Mouse (Mus musculus) mature B cell (primary cell): ENCODE data around the gene Rnf167.

Experiments used
- in situ Hi-C: fragments of 300-500 bp; cut with MboI; formaldehyde crosslinking; loops from 2 replicates; pipeline ENCODE4 v1.14.3; 2019

The Rnf167 gene

GRCm38 (mm10) chr11:70671333-70672047 is 24.5 kb downstream of the Rnf167 start:
- in situ Hi-C loops: loop anchor here (25.0 kb wide), 1 partner anchor 659 kb away; the partner anchor contains the start of genes Acadvl, Dlg4 and Dvl2

DNA sequence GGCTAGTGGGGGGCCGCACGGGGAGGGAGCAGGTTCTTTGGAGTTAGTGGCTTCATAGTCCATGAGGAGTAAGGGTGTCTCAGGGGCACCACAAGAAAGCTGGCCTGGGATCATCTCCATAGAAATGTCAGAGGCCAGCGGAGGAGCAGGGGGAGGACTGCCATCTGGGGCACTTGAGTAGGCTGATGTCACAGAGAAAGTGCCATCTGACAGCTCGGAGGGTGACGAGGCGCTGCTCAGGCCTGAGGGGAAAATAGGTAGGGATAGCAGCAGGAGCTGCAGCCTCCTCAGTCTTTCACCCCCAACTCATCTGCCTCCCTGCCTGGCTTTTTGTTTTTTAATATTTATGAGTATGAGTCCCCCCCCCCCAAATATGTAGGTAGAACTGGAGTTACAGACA is 27.0 kb downstream of the Rnf167 start:
- in situ Hi-C loops: loop anchor here (25.0 kb wide), 1 partner anchor 662 kb away; the partner anchor contains the start of genes Acadvl, Dlg4 and Dvl2

DNA sequence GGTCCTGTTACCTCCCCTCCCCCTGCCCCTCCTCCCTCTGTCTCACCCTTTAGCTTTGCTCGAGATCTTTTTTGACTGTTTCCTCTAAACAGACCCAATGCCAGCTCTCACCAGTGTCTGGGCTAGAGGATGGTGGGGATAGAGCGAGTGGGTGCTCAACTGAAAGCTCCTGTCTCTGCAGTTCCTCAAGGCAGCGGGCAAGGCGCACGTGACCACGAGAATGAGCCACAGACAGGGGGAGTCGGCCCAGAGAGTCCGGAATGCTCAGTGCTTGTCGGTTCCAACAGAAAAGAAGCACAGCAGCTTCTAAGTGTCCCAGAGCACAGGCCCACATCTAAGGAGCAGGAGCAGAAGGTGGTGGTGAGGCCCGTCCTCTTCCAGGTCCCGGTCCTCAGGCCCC is 27.5 kb downstream of the Rnf167 start:
- in situ Hi-C loops: loop anchor here (25.0 kb wide), 1 partner anchor 662 kb away; the partner anchor contains the start of genes Acadvl, Dlg4 and Dvl2

DNA sequence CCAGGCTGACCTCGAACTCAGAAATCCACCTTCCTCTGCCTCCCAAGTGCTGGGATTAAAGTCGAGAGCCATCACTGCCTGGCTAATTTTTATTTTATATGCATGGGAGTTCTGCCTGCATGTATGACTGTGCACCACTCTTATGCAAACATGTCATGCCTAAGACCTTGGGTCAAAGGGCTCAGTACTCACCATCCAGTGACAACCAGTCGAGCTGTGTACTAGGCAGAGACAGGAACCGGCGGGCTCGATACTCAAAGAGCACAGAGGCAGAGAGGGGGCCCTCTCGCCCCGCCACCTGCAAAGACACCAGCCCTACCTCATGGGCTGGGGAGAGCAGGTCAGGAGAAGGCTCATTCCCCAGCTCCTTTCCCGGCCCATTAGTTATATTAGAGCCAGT is 31.1 kb downstream of the Rnf167 start:
- in situ Hi-C loops: no loop called here

GRCm38 (mm10) chr11:70678576-70678975 is 31.5 kb downstream of the Rnf167 start:
- in situ Hi-C loops: no loop called here

DNA sequence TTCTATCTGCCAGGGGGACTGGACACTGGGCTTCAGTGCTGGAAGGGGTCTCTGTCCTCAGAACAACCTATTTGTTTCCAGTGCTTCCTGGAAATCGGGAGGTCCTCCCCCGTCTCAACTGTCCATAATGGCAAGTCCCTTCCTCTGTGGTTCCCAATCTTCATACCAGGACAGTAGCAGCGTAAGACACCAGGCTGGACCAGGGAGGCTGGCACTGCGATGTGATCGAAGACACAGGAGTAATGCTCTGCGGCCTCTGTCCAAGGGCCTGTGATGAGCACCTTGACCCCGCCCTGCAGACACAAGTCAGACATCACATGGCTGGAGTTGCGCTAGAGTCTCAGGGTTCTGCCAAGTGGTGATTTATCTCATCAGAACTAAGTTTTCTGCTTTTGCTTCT is 32.3 kb downstream of the Rnf167 start:
- in situ Hi-C loops: no loop called here

DNA sequence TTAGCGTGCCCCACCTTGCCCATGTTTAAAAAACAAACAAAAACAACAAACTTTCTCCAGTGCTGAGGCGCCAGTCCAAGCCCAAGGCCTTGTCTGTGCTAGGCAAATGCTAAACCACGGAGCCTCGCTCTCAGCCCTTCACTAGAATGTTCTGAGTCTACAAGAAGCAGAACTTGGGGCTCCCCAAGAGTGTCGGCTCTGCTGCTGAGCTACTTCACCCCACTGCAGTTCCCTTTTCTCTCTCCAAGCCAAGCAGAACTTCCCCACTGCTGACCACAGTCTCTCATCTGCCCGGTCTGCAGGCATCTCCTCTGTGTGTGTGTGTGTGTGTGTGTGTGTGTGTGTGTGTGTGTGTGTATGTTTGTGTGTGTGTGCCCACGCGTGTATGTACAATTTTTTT is 32.9 kb downstream of the Rnf167 start:
- in situ Hi-C loops: no loop called here

- in situ Hi-C loops: no loop called here
Observed at GRCm38 (mm10) chr11:70681170-70681569, 34.1 kb downstream of the Rnf167 start.

- in situ Hi-C loops: no loop called here
Observed at GRCm38 (mm10) chr11:70681897-70682581, 35.0 kb downstream of the Rnf167 start.

DNA sequence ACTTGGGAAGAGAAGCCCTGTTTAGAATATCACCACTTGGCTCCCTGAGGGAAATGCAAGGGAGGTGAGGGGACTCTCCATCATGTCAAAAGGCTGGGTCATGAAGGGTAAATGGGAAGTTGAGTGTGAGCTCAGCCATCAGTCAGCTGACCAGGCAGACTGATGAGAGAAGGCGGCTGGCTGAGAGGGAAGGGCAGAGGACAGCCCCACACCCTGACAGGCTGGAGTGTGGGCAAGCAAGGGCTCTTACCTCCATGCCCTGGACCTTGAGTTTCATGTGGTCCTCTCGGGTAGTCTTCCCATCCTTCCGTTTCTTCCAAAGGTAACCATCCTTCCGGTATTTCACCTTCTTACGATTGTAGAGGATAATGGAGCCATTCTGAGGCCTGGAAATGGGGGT is 36.6 kb downstream of the Rnf167 start:
- in situ Hi-C loops: no loop called here

- in situ Hi-C loops: no loop called here
Observed at GRCm38 (mm10) chr11:70686901-70687566, 40.0 kb downstream of the Rnf167 start.

GRCm38 (mm10) chr11:70687601-70688199 is 40.7 kb downstream of the Rnf167 start, which contains the start of gene Camta2:
Gene Camta2 (minus strand): TSS chr11:70688105.
- in situ Hi-C loops: no loop called here

DNA sequence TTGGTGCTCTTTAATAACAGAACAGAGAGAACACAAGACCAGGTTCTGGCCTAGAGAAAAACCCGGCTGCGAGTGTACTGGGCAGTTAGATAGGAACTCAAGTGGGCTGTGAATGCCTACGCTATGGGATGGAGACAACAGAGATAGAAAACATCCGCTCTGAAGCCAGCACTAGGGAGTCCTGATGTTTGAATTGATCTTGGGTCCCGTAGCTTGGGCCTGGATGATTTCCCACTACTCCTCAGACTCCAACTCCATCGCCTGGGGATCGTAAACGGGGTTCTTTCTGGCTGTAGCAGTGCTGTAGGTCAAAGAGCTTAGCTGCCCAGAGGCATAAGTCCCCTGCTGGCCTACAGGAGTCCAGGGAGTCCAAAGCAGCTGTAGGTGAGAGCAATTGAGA is 41.3 kb downstream of the Rnf167 start:
- in situ Hi-C loops: no loop called here

DNA sequence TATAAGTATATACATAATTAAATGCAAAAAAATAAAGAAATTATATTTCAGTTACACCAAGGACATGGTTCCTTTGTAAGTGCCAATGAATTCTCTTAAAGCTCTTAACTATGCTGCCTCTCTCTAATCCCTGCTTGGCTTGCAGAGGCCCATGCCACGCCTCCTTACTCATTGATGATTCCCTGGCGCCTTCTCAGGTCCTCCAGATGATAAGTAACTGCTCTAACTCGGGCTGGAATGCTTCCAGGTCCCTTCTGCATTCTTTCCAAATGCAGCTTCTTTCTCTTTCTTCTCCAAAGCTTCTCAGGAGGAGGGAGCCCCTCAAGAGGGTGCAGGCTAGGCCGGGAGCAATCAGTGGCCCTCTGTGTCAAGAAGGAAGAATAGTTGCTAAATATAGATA is 42.5 kb downstream of the Rnf167 start:
- in situ Hi-C loops: no loop called here

DNA sequence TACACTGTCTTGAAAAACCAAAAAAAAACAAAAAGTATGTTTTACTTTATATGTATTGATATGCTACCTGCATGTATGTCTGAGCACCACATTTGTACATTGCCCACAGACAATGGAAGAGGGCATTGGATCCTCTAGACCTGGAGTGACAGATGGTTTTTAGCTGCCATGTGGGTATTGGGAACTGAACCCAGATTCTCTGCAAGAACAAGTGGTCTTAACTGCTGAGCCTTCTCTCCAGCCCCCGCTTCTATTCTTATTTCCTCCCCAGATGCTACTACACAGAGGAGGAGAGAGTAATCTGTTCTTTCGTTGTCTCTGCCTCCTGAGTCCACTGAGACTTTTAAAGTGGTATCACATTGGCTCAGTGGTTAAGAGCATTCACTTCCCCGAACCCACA is 46.5 kb downstream of the Rnf167 start:
- in situ Hi-C loops: no loop called here

- in situ Hi-C loops: no loop called here
Observed at GRCm38 (mm10) chr11:70697376-70697775, 50.3 kb downstream of the Rnf167 start.

GRCm38 (mm10) chr11:70699051-70699450 is 52.0 kb downstream of the Rnf167 start:
- in situ Hi-C loops: no loop called here

DNA sequence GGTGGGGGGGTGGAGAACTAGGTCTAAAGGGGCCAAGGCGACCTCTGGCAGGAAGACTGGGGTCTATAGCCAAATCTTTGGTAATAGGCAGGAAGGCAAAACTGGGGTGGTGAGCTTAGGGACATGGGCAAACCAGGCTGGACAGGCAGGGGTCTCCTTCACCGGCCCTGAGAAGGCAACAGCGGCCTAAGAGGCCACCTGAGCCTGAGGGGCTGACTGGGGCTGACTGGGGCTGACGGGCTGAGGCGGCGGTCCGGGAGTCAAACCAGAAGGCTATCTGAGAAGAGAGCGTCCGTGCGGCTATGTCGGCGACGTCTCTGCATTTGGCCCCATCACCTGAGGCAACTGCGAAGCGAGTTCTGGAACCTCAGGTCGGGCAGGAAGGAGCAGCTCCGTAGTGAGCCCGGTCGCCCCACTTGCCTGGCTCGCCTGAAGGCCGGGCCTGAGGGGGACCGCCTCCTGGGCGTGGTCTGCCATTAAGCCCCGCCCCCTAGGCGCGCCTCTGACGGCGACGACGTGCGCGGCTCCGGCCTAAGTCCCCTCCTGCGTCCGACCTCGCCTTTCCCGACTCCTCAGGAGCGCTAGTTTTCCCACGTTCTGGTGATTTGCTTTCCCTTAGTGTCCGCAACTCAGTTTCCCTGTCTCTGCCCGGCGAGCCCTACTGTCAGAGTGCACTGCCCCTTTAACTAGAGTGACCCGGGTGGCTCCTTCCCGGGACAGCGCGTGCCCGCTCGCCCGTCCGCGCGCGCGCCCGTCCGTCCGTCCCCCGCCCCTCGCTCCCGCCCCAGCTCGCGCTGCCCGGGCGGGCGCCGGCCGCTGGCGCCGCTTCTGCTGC is 52.9 kb downstream of the Rnf167 start, which contains the start of the genes Inca1 and Kif1c:
Gene Inca1, minus strand, starts transcription at position 434 of the 835 bp plus-strand sequence.
Gene Kif1c, plus strand, starts transcription at position 827 of the 835 bp plus-strand sequence.
- in situ Hi-C loops: no loop called here

GRCm38 (mm10) chr11:70700613-70701012 is 53.6 kb downstream of the Rnf167 start:
- in situ Hi-C loops: no loop called here
